Mouse (Mus musculus) embryonic stem cell, embryonic (primary cell): Measurements from ENCODE around the gene AC170998.1.
"Not testable (repeated sequence)": the region's sequence is repeated elsewhere in the genome, so short reads cannot be mapped to it uniquely, and the experiment has no call there.

Source experiments
- CTCF ChIA-PET, 4 experiments: fragments of 300-600 bp in 2 of 4; fragments of 350-600 bp in 2 of 4; sonication (Branson Sonifier 250); formaldehyde crosslinking; loops; one replicate each; lab custom pipeline; 2022; ENCODE audit warnings: inconsistent platforms in 2 of 4; lab: Charles Lee
- POLR2A ChIA-PET, 4 experiments: fragments of 300-600 bp in 2 of 4; fragments of 350-600 bp in 2 of 4; sonication (Branson Sonifier 250); formaldehyde crosslinking; loops; one replicate each; lab custom pipeline; 2022; ENCODE audit warnings: antibody characterized with exemption in 4 of 4, inconsistent platforms in 1 of 4; lab: Charles Lee

The AC170998.1 gene

DNA sequence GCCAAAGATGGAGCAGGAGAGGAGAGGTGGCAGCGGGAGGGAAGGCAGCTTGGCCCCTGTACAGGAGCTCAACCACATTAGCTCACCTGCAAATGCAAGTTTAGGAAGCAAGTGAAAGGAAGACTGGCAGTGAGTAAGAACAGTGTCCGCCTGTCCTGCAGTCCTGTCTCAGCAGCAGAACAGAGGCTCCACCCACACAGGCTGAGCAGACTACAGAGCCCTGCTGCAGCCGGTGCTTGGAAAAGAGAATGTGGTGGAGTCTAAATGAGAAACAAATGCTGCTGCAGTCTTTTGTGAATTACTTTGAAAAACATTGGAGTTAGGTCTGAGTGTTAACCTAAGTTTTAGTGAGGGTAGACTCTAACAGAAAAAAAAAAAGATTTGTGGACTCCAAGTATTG is 8.3 kb upstream of the AC170998.1 start:
- ChIA-PET POLR2A (interaction anchor here in 2 of 4 experiments (0.6 to 2.0 kb wide), 4 partner anchors 9 to 567 kb away, joined by 3 to 8 read pairs (median 4); partner anchors contain the start of gene AC170998.1 (in 1 of the 2)), CTCF (no interaction called here)

DNA sequence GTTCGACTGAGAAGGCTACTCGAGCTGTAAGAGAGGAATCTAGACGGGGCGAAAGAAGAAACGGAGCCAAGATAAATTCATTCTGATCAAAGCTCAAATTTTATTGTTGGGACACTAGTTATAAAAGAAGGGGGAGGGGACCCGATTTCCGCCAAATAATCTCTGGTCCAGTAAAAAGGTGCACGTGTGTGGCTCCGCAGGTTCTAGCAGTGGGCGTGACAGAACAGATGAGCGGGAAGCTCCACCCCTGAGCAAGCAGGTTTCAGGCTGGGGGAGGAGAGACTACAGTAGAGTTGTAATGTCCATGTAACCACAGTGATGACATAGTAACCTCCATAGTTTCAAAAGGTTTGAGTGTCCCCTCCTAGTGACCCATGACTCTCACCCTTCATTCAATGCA is 1.6 kb downstream of the AC170998.1 start:
- CTCF ChIA-PET, result not testable (repeated sequence)
- POLR2A ChIA-PET, result interaction anchor here in 3 of 4 experiments (0.6 to 2.3 kb wide), 6 partner anchors 11 to 715 kb away, joined by 3 to 8 read pairs (median 4); partner anchors contain the start of gene Srsf3 (in 1 of the 3)

DNA sequence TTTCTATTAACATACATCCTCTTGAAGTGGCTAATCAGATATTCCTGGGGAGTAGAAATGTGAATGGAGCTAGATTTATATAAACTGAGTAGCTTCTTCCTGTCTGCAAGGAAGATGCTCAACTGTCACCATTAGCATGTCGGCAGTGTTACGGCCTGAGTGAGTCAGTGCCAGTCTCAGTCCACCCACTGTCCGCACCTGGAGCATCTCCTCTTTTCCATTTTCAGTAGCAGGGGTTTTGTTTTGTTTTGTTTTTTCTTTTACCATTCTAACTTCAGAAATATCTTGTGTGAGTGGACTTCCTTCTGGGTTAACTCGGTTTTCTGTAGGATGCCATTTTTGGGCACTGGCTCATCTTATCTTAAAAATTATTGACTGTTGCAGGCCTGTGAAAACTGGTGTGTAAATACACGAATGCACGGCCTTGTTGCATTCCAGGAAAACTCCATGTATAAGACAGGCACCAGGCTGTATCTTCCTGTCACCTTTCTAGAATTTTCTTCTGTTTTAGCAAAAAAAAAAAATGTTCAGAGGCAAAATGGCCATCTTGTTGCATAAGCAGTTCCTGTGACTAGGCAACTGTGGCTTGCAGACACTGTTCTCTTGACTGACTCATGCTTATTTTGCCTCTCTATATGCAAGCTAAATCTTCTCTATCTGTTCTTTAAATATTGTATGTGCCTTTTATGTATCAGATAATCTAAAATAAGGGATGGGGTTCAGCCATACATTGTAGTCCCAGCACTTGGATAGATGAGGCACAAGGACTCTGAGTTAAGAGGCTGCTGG is 9.6 kb downstream of the AC170998.1 start:
- CTCF ChIA-PET, result interaction anchor here in 2 of 4 experiments (0.7 to 1.5 kb wide), 2 partner anchors 9 to 200 kb away, joined by 3 read pairs; no protein-coding TSS in a partner anchor

DNA sequence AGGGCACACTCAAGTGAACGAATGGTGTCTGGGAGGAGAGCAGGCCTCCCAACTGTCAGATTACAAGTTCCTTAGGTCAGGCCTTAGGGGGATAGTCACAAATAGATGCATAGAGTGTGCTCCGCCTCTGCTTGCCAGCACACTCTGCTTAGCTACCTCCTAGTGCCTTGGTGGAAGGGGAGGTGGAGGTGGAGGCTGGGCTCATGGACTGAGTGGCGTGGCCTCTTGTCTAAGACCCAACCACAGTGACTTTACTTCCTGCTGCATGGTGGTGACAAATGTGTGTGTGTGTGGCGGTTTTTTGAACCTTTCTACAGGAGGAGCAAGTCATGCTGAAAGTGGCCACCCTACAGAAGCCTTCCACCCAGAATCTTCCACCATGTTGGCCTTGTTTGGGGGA is 10.6 kb downstream of the AC170998.1 start:
- ChIA-PET POLR2A (interaction anchor here in 3 of 4 experiments (1.0 to 1.2 kb wide), 3 partner anchors 11 to 159 kb away, joined by 3 to 4 read pairs (median 3); no protein-coding TSS in a partner anchor), CTCF (no interaction called here)

More for the DNA sequence above, 9.6 kb downstream of the AC170998.1 start:
- POLR2A ChIA-PET, result interaction anchor here in 2 of 4 experiments (1.1 to 1.7 kb wide), 6 partner anchors 12 to 44 kb away, joined by 3 to 6 read pairs (median 4); partner anchors contain the start of gene Mapk14 (in 1 of the 2)

DNA sequence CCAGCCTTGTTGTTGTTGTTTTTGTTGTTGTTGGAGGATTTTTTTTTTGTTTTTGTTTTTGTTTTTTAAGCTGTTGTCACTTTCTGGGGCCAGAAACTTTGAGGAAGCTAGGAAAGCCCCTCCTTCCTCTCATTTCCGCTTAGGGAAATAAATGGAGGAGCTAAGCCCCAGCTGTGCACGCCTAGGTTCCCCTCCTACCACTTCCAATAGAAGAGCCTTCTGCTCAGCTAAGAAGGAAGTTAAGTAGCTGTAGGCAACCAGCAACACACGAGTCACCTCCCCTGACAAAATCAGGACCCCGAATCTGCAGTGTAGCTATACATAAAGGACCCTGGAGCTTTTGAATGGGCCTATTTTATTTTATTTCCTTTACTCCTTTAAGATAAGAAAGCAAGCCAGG is 12.1 kb downstream of the AC170998.1 start:
- ChIA-PET POLR2A (interaction anchor here in 2 of 4 experiments (0.7 to 2.1 kb wide), 7 partner anchors 9 to 86 kb away, joined by 3 to 7 read pairs (median 3); no protein-coding TSS in a partner anchor), CTCF (no interaction called here)

DNA sequence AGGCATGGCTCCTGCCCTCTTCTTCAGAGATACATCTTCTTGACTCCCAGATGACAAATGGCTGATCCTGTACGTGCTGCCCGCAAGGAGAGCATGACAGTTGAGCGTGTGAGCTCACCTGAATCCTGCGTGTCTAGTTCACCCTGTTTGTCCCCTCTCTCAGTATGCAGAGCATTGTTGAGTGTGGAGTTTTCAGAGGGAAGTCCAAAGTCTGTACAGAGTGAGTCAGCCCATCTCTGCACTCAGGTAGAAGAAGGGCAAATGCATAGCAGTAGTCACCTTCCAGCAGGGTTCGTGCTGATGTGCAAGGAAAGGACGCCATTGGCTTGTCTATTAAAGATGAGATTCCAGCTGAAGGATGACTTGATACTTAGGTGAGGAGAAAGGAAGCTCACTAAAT is 13.4 kb downstream of the AC170998.1 start:
- CTCF ChIA-PET, result interaction anchor here in 1 of 4 experiments (1.1 kb wide), 1 partner anchor 249 kb away, joined by 4 read pairs; no protein-coding TSS in a partner anchor
- POLR2A ChIA-PET, result interaction anchor here in 2 of 4 experiments (0.5 to 2.1 kb wide), 6 partner anchors 8 to 1716 kb away, joined by 3 to 15 read pairs (median 4); no protein-coding TSS in a partner anchor

DNA sequence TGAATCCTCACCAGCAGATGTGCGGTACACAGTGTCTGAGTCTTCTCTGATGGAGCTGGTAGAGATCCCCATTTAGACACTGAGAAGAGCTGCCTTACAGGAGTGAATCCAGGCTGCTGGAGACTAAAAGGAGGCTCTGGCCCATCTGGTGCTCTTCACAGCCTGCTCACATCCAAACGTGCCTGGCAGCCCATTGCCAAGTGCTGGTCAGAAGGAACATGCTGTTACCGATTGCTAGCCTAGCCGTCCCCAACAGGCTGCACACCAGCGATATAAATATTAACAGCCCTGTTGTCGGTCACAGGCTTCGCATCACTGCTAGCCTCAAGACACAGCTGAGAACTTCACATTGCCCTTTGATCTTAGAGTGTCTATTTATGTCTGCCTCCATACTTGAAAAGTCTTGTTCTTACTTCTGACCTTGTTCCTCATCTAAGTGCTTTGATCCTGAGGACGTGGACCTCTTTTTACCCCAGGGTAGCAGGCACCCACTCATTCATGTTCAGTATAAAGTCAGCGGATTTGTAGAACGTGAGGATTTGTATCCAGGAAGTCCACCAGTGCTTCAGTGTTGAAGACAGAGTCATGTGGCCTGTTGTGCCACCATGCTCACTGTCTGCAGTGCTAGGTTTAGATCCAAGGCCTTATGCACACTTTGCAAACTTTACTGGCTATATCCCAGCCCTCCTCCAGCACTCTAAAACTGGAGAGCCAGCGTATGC is 17.4 kb downstream of the AC170998.1 start:
- ChIA-PET CTCF (interaction anchor here in 3 of 4 experiments (0.5 to 1.5 kb wide), 5 partner anchors 134 to 695 kb away, joined by 3 to 6 read pairs (median 3); no protein-coding TSS in a partner anchor), POLR2A (interaction anchor here in 1 of 4 experiments (0.6 to 1.6 kb wide), 5 partner anchors 9 to 151 kb away, joined by 3 to 5 read pairs (median 3); no protein-coding TSS in a partner anchor)

DNA sequence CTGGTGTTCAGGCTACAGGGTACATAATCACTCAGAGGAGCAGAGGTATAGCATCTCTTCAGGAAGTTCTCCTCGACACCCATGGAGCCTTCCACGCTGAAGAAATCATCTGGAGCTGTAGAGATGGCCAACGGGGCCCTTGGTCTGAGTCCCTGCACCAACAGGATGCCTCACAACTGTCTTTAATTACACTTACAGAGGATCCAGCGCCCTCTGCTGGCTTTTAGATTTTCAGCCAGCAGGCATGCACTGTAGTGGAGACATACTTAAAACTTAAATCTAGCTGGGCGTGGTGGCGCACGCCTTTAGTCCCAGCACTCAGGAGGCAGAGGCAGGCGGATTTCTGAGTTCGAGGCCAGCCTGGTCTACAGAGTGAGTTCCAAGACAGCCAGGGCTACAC is 18.0 kb downstream of the AC170998.1 start:
- CTCF ChIA-PET, result interaction anchor here (0.5 to 1.5 kb wide), 9 partner anchors 10 to 151 kb away, joined by 3 to 8 read pairs (median 3); no protein-coding TSS in a partner anchor
- POLR2A ChIA-PET, result interaction anchor here in 1 of 4 experiments (0.9 to 1.6 kb wide), 4 partner anchors 10 to 151 kb away, joined by 3 to 5 read pairs (median 4); no protein-coding TSS in a partner anchor

DNA sequence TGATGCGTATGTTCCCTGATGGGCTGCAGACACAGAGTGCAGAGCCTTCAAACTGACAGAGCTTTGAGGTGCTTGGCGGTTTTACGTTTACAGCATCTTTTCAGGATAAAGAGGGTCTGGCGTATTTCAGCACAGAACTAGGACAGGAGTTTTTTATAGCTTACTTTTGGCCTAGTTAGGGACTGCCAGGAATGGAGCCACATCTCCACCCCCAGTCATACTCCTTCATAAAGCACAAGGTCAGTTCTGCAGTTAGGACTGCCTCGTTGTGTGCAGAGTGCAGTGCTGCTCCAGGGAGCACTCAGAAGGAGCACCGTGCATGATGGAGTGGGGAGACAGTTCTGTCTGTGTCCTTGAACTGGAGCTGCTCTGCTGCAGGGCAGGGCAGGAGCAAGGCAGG is 19.9 kb downstream of the AC170998.1 start:
- ChIA-PET CTCF (interaction anchor here in 1 of 4 experiments (1.2 kb wide), 1 partner anchor 11 kb away, joined by 3 read pairs; no protein-coding TSS in a partner anchor), POLR2A (interaction anchor here in 1 of 4 experiments (1.2 kb wide), 1 partner anchor 11 kb away, joined by 3 read pairs; no protein-coding TSS in a partner anchor)

DNA sequence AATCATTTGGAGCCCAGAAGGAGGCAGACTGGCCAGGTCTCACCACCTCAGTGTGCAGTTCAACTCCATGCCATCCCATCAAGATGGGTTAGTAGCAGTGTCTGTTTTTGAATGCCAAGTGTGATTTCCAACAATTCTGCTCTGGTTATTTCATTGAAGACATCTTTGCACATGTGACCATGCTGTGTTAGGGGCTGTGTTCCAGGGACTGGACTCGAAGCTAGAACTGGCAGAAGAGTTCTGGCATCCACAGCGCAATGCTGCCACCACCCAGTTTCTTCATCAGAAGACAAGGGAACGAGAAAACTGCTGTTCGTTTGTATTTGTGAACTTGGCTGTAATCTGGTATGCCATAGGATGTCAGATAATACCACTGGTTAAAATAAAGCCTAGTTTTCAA is 22.1 kb downstream of the AC170998.1 start:
- ChIA-PET CTCF (no interaction called here), POLR2A (interaction anchor here in 2 of 4 experiments (1.3 to 1.7 kb wide), 5 partner anchors 10 to 146 kb away, joined by 3 to 7 read pairs (median 4); partner anchors contain the start of gene Mapk14 (in 1 of the 2))

DNA sequence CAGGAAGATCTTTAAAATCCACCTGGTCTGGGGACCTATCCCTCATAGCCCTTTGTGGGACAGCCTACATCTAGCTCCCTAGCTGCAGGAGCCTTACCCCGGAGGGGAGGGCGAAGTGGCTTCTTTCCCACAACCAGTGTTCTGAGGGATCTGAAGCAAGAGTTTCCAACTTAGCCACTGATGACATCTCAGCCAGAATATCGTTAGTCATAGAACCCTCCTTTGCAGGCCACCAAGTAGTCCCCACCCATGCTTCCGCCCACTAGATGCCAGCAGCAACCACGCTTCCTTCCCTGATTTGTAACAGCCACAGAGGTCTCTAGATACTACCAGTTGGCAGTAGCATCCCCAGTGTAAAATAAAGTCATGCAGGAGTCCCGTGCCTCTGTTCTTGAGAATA is 24.7 kb downstream of the AC170998.1 start:
- POLR2A ChIA-PET, result no interaction called here
- CTCF ChIA-PET, result no interaction called here

DNA sequence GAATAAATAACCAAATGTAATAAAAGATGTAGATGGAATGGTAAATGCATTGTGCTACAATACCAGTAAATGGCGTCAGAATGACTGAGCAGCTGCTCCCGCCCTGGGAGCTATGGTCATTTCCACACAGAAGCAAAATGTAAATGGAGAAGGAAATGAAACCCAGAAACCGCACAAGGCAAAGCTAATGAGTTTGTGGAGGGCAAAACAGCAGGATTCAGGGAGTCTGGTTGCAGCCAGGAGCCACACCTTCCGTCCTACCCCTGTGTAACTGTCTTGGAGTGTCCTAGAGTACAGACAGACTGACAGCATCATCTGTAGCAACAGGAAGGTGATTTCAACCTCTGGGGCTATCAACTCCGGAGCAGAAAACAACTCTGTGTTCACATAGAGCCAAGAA is 30.6 kb downstream of the AC170998.1 start:
- POLR2A ChIA-PET, result interaction anchor here in 1 of 4 experiments (0.6 to 1.2 kb wide), 4 partner anchors 11 to 45 kb away, joined by 3 to 4 read pairs (median 3); no protein-coding TSS in a partner anchor
- CTCF ChIA-PET, result interaction anchor here in 2 of 4 experiments (0.6 to 2.3 kb wide), 7 partner anchors 11 to 219 kb away, joined by 3 to 6 read pairs (median 4); no protein-coding TSS in a partner anchor

DNA sequence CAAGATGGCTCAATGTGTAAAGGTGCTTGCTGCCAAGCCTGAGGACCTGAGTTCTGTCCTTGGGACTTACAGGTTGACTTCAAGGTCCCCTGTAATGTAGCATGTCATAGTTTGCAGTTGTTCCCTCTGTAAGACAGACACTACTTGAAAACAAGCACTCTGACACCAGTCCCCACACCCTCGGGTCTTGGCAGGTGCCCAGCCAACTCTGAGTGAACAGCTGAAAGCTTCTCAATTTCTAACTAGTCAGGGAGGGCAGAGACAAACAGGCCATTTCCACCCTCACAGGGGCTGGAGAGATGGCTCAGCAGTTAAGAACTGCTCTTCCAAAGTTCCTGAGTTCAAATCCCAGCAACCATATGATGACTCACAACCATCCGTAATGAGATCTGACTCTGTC is 31.6 kb downstream of the AC170998.1 start:
- ChIA-PET CTCF (interaction anchor here in 1 of 4 experiments (0.6 to 2.3 kb wide), 2 partner anchors 119 to 579 kb away, joined by 4 to 6 read pairs; no protein-coding TSS in a partner anchor), POLR2A (interaction anchor here in 1 of 4 experiments (0.6 kb wide), 1 partner anchor 242 kb away, joined by 3 read pairs; no protein-coding TSS in a partner anchor)

DNA sequence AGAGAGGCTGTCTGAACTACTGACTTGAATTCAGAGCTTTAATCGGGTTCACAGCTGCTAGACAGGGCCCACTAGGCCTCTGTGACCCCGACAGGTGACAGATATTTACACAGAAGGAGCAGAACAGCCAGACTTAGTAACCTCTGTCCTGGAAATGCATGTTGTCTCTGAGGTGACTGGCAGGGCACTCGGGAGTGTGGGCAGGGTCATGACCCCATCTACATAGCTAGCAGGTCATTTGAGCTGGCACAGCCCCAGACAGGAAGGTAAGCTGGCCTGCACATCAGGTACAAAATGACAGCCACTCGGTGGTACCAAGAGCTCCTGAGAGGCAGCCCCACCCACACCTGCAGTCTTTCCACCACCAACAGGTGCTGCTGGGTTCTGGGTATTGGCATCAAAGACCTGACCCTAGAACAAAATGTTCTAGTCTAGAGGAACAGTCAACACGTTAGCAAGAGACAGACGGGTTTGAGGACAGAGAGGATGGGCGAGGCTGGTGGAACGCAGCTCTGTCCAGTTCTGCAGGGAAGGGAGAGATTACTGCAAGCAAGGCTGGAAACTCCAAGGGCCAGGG is 34.9 kb downstream of the AC170998.1 start:
- ChIA-PET POLR2A (interaction anchor here in 2 of 4 experiments (0.5 to 1.7 kb wide), 6 partner anchors 9 to 166 kb away, joined by 3 to 7 read pairs (median 4); partner anchors contain the start of gene Mapk14 (in 1 of the 2)), CTCF (interaction anchor here in 3 of 4 experiments (0.7 to 1.5 kb wide), 8 partner anchors 8 to 148 kb away, joined by 3 to 7 read pairs (median 3); no protein-coding TSS in a partner anchor)

DNA sequence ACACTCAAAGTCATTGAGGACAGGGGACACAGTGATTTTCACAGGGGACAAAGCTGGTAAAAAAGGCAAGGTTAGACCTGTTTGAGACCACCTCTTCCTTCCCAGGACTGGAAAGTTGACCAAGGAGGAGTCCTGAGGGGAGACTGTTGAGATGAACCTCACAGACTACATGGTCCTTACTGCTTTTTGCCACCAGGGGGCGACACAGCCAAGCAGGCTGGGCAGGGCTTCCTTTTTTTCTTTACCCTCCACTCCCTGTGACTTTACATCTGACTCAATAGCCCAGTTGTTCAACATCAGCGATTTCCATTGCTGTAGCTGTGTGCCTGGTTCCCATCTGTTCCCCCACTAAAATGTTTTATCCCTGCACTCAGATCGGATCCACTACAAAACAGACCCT is 36.0 kb downstream of the AC170998.1 start:
- ChIA-PET POLR2A (interaction anchor here in 2 of 4 experiments (1.0 to 1.7 kb wide), 4 partner anchors 26 to 165 kb away, joined by 3 to 5 read pairs (median 4); partner anchors contain the start of gene Mapk14 (in 1 of the 2)), CTCF (interaction anchor here in 2 of 4 experiments (0.6 to 1.3 kb wide), 6 partner anchors 16 to 166 kb away, joined by 3 to 4 read pairs (median 3); no protein-coding TSS in a partner anchor)

DNA sequence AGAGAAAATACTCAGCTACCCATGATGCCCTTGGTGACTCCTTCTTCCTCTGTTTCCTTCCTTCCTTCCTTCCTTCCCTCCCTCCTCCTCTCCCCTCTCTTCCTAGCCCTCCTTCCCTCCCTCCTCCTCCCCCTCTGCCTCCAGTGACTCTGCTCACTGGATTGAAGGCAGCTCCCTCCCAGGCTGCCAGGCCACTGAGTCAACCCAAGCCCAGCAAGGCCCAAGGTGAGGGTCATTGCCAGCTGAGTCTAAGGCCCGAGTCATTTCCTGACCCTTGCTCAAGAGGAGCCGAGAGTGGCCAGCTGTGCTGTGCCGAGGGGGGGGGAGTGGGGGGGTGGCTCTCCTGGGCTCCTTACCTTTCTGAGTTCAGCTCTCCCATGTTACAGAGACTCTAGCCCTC is 40.3 kb downstream of the AC170998.1 start:
- ChIA-PET CTCF (interaction anchor here in 2 of 4 experiments (0.6 to 1.0 kb wide), 2 partner anchors 10 to 162 kb away, joined by 3 read pairs; no protein-coding TSS in a partner anchor), POLR2A (interaction anchor here in 3 of 4 experiments (0.6 to 1.3 kb wide), 8 partner anchors 9 to 467 kb away, joined by 3 to 4 read pairs (median 3); no protein-coding TSS in a partner anchor)
